Mouse (Mus musculus): ENCODE measurements around the gene Smad1. TPM values are rescaled to one million over a fixed set of nuclear protein-coding genes. Genes with fewer than 3 reads are reported as not detected.
"Not testable (repeated sequence)": the region's sequence is repeated elsewhere in the genome, so short reads cannot be mapped to it uniquely, and the experiment has no call there.

Gene Smad1
- 10 to 100 TPM; 34.6 to 36.7 TPM for total RNA-seq (2021)

DNA sequence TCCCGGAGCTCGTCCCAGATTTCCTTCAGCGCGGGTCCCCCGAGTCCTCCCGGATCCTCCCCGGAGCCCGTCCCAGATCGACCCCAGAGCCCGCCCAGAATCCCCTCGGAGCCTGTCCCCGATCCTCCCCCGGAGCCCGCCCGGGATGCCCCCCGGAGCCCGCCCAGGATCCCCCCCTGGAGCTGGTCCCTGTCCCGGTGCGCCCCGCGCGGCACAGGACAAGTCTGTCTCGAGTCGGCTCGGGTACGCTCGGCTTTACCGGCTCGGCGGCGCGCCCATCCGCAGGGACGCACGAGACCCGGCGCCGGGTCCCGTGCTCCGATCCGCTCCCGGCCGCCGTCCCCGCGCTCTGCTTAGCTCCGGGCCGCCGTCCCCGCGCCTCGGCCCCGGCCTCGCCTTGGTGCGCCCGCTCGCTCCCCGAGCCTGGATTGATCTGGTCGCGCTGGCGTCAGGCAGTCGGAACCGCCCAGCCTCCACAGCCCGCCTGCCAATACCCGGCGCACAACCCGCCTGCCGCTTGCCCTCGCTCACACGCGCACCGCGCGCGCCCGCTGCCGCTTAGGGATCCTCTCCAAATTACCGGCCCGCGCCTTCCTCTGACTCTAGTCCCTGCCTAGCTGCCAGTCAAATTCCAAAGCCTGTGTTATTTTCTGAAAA, at the start of gene Smad1:
TSS of gene Smad1 (minus strand) at position 525 of the 657 bp plus-strand sequence.
- peak; percentile 96 for DNase-seq

DNA sequence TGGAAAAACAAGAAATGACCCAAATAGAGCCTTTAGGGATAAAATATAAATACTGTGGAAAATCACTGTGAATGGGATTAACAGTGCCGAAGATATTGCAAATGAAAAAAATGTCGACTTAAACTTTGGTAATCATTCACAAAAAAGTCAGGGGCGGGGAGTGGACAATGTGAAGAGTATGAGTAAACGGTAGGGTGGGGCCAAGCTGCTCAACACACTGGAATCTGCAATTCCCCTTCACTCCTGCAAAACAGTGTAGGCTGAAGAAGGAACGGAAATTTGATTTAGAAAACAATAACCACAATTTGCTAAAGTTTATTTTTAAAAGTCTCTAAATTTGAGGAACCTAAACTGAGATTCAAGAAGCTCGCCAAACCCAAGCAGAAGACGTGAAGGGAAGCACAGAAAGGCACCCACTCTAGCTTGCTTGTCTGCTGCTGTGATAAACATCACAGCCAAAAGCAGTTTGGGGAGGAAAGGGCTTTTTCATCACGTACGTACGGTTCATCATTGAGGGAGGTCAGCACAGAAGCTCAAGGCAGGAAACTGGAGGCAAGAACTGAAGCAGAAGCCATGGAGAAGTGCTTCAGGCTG, 48.0 kb upstream of the Smad1 start:
- DNase-seq = no peak

DNA sequence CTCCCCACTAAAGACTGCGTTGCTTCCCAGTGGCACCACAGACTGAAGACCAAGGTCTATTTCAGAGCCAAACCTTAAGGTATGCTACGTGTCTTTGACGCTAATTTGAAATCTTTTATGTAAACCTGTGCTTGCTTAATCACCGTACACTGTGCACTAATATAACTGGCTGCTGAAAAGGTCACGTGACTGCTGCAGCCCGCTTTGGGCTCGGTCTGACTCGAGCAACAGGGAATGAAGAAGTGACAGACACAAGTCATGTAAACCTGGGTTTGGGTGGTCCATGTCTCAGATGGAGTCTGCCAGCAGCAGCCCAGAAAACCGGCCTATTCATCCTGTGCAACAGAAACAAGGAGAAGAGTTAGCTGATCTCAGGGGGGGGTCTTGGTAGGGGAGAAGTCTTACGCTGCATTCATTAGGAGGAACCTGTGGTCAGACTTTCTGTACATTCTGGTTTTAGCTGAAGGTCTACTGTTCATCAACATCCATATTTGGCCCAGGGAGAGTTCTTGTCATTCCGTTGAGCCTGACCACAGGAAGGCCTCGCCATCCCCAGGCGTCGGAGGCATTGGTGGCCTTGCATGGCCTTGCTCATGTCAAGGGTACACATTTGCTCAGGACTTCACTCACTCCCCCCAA, 44.3 kb upstream of the Smad1 start:
- DNase-seq = no peak

DNA sequence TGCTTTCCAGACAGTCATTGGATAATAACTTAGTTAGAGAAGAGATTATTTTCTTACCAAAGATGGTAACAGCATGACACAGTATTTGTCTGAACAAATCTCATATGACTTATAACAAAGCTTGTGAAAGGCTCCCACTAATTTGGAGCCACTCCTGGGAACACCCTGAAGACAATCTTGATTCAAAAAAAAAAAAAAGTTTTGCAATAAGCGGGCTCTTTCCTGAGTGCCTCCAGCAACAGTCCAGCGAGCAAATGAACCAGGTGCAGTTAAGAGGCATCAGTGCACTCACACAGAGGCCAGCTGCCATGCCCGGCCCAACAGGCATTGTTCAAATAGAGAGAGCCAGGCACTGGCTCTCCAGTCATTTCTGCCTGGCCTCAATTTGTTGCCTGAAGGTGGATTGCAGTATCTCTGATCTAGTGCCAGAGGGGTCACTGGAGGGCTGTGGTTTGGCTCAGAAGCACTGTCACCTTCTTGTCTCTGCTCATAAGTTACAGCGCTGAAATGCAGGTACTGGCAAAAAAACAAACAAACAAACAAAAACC, 34.7 kb upstream of the Smad1 start:
- no peak for DNase-seq

DNA sequence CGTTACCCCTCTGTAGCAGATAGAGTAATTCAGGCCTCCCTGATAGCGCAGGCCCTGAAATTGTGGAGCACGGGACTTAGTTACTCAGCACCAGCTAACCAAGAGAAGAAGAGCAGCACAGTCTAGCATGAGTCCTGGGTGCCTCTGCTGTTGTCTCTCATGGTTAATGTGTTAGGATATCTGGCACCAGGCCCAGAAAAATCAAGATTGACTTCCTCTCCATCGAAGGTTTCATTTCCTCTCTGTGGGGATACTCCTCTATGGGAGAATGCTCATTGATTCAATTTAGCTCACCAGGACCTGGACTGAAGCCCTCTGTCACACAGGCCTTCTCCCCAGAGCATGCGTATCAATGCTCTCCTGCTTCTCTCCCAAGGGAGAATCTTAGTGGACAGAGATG, 15.6 kb upstream of the Smad1 start:
- DNase-seq = peak; percentile 30

DNA sequence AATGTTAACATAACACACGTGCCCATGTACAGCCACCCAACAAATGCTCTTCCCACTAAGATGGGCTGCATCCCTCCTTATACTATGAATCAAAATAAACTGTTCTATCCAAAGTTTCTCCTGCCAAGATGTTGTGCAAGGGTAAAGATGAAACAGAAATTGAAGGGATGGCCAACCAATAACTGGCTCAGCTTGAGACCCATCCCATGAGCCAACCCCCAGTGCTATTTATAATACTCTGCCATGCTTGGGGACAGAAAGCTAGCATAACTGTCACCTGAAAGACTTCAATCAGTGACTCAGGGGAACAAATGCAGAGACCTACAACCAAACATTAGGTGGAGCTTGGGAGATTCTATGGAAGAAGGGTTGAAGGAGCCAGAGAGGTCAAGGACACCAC, 11.2 kb upstream of the Smad1 start:
- no peak for DNase-seq

DNA sequence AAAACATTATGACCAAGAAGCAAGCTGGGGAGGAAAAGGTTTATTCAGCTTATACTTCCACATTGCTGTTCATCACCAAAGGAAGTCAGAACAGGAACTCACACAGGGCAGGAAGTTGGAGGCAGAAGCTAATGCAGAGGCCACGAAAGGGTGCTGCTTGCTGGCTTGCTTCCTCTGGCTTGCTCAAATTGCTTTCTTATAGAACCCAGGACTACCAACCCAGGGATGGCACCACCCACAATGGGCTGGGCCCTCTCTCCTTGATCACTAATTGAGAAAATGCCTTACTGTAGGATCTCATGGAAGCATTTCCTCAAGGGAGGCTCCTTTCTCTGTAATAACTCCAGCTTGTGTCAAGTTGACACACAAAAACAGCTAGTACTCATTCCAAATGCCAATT, 8.0 kb upstream of the Smad1 start:
- not testable (repeated sequence) for DNase-seq

DNA sequence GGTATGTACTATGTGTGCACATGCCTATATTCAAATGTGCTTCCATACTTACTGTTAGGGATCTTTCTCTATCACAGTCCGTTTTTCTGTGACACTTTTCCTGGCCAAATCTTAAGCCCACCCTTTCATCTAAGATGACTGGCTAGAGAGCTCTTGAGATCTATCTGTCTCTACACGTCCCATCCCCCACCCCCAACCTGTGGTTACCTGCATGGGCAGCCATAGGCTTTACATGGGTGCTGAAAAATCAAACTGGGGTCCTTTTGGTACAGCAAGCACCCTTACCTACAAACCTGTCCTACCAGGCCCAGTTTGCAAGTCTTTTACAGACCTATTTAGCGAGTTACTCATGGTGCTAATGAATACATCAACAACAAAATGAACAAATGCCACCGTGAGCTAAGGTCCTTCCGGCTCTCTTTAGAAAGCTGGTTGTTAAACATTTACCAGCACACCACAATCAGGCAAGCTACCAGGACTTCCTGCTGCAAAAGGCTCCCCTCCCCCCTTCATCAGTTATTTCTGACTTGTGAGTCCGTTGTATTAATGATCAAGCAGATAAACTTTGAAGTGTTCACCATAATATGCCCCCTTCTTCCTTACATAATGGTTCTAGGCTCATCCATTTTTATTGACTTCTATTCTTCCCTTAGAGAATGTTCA, 5.7 kb upstream of the Smad1 start:
- no peak for DNase-seq

DNA sequence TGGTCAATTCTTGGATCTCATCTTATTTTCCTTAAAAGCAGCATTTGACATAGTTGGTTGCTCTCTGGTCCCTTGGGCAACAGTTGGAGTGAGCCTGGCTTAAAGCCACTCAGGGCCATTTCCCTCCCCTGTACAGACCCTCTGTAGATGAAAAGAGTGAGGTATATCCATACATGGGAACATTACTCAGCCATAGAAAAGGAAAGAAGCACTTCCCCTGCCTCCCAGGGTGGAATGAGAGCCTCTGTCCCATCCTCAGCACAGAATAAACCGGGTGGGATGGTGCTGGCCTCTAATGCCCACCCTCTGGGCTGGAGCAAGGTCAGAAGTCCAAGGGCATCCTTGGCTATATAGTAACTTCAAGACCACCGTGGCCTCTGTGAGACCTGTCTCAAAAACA, 1.4 kb upstream of the Smad1 start:
- DNase-seq = no peak

DNA sequence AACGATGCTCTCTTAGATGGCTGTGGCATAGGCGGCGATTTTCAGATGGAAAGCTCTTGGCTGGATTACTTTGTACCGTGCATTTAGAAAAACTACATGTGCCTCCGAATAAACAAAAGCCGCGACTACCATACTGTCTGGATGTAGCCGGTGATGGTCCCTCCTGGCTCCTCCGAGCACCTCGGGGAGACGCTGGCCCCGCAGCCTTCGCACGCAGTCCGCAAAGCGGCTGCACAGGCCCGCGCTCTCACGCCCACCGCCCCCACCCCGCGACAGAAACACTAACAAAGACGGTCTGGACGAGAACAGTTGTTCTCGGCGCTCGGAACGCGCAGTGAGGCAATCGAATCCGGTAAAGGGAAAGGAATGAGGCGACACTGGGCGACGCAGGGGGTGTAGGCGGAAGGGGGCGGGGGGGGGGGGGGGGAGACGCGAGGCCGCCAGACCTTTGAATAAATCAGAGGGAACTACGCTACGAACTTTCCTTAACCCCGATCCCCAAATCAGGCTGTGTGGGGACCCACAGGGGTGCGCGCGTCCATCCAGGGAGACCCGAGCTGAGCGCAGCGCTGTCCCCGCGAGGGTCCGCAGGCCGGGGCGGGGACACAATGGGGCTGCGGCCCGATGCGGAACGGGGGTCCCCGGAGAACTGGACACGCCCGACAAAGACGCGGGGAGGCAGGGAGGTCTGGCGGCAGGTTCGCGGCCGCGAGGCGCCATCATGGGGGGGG, 902 bp downstream of the Smad1 start:
- DNase-seq = peak; percentile 56

DNA sequence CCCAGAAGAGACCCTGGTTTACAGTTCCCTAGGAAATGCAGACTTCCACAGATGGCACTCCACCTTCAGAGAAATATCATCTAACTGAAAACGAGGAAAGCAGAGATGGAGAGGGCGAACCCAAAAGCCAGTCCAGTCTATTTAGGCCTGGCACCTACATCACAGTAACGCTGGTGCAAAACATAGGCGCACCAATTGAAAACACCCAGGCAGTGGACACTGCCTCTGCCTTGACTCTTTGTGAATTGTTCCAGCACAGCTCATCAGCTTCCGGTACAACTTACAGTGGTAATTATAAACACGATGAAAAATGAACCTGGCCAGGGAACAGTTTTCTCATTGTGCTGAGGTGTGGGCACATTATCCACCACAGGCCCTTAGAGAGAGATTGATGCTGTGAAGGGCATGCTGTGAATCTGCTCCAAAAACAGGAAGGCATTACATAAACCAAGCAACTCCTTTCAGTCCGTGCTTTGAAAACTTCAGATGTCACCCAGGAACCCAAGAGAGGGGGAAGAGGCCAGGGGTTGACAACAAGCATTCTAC, 1.5 kb downstream of the Smad1 start:
- DNase-seq = no peak

DNA sequence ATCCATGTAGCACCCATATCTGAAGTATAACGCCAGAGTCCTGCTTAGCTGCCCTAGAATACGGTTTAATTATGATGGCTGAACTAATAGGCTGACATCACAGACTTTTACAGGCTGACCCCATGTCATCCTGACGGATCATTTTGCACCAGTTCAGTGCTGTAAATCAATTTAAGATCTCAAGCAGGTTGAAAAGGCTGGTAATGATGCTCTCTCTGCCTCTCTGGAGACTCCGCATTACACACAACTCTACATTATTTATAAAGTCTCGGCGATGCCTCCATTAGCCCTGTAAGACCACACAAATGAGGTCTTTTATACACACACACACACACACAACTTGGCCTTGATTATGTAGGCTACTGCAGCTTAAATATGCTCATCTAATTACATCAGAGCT, 2.4 kb downstream of the Smad1 start:
- DNase-seq = no peak

DNA sequence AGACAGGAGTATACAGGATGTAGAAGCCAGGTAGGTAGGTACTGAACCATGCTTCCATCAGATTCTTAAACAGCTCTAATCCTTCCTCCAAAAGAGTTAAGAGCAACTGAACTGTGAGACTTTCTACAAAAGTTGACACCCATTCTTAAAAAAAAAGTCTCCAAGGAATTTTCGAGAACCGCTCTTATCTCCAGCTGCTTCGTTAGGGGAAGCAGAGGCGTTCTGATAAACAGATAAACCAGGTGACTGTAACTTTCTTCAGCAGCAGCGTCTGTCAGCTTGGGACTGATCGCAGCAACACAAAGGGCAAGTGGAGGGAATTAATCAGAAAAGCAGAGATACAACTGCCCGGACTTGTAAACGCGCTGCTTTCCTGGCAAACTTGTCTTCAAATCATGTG, 5.3 kb downstream of the Smad1 start:
- no peak for DNase-seq

DNA sequence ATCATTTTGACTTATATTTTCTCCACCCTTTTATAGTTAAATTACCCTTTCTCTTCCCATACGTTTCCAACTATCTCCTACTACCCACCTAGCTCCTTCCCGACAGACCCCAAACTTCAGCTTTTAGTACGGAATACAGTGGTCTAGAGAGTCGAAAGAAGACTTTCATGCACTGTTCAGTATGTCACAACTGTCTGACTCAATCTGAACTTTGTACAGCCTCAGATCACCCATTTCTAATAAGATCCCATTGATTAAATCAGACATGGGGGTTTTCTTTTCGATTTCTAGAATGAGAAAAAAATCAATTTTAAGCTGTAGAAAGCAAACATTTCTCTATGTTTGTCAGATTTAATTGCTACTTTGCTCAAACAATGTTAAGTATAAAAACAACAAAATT, 6.1 kb downstream of the Smad1 start:
- no peak for DNase-seq

DNA sequence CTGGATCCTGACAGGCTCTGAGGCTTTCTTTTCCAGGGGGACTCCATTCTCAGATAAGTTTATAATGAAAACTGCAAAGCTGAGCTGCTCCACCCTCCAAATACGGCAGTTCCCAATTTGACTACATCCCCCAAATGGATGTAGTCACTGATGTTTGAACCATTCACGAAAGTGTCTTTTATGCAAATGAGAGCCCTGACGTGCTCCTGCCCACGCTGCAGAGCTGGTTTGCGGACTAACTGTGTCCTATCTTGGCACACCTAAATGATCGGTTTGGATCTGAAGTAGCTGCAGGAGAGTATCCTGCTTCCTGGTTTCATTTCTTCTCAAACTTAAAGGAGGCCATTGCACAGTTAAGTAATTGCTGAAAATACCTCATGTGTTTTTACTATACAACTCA, 6.7 kb downstream of the Smad1 start:
- DNase-seq = no peak

DNA sequence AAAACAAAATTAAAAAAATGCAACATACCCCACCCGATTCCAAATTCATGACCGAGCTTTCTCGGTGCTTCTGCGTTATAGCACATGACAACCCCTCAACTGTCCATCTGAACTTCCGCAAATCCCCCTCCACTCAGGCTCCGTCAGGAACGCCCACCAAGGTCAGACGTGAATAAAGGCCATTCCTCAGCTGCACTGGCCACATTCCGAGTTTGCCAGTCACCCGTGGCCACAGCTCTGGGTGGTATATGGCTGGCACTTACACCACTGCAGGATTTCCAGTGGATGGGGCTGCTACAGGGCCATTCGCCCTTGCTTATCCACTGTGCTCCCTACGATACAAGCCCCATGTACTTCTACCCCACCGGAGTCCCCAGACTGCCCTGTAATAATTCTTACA, 7.9 kb downstream of the Smad1 start:
- DNase-seq = no peak

DNA sequence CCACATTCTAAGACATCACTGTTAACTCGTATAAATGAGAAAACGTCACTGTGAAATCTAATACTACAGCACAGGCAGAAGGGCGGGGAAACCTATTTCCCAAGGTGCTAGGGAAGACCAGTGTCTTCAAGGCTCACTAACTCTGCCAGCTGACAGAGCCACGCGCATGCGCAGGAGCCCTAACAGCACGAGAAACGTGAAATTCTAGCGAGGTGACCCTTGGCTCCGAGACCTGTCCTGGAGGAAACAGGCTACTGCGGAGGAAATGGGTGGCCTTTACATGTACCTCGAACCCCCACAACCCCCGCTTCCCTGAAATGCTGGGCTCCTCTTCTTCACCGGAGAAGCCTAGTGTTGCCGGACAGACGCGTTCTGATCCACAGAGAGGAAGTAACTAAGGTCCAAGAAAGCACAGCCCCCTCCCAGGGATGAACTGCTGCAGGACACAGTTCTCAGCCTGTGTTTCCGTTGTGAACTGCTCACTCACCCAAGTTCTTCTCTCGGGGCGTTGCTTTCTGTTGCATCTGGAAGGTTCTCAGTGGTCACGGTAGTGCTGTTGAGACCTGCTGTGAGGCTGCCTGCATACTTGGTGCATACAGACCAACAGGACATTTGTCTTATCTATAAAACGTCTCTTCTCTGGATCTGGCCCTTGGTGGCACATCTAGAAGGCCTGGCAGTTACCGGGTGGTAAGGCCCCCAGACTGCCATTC, 10.1 kb downstream of the Smad1 start:
- peak; percentile 48 for DNase-seq

DNA sequence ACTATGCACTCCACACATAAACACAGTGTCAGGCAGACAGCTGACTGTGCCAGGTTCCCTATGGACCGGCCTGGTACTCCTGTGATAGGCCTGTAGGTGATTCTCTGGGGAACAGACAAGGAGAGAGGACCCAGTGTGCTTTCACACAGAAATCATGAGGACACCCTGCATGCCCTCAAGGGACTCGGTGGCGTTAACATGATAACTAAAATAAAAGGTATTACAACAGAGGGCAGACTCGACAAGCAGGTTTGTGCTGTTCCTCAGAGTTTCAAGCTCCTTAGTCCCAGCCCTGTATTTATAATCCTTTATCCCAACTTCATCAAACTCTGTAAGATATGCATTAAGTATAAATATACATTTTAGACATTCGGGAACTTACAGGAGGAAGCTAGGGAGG, 12.5 kb downstream of the Smad1 start:
- no peak for DNase-seq

DNA sequence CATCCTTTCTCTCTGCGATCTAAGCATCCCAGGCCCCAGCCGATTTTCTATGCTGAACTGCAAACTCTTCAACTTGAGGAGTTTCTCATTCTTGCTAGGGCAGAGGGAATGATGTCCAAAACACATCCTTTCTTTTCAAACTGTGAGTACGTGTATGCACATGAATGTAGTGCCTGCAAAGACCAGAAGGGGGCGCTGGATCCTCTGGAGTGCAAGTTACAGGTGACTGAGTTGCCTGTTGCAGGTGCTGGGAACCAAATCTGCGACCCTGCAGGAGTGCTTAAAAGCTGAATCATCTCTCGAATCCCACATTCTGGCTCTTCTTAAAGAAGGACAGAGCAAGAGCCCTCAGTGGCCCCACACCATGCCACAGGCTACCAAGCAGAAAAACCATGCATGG, 13.0 kb downstream of the Smad1 start:
- DNase-seq = no peak

DNA sequence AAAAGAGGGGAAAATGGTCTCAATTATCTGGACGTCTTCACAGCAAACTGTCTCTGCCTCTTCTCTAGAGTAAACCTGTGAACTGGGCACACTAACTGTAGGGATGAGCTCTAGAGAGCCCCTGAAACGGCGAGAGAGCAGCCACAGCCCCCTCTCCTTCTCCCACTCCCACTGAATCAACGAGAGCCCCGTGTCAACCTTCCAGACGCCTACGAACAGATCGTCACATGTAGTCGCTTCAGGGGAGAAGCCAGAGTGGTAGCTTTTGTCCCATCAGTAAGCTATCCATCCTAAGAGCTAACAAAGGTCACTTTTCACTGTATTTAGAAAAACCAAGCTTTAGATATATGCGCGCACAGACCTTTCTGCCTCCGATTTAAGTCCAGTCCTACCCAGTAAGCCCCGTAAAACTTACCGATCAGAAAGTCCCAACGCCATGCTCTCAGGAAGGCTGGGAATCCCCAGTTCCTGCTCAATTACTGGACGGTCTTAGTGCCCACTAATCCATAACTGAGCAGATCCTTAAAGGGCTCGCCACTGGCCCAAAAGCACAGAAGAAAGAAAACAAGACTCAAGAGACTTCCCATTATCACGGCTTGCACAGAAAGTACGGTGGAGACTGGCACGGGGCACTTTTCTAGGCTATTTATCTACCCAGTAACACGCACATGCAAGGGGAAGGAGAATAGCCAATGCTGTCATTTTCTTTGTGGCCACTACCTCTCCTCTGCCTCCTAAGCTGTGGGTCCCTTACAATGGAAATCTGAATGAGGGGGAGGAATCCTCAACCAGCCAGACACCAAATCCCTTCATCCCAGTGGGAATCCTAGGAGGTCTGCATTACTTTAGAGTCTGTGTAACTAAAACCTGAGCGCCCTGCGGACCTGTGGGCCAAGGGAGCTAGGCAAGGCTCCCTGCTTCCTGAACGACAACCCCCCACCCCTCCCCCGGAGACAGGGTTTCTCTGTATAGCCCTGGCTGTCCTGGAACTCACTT, 14.7 kb downstream of the Smad1 start:
- DNase-seq = no peak
